Mouse (Mus musculus) E14TG2a.4 (cell line): ENCODE measurements around the gene Fbxo4.

Source experiments
- CTCF ChIP-seq: conservative IDR thresholded peaks from 2 replicates; pipeline ENCODE4 v1.5.1; 2014; ENCODE audit warnings: low read length
- NANOG ChIP-seq: IDR thresholded peaks from 2 replicates; pipeline ENCODE4 v1.6.1; 2014; ENCODE audit warnings: borderline replicate concordance, low read length, mixed read lengths
- POU5F1 ChIP-seq: IDR thresholded peaks from 2 replicates; pipeline ENCODE4 v1.6.1; 2014; ENCODE audit warnings: low read length, borderline replicate concordance

DNA sequence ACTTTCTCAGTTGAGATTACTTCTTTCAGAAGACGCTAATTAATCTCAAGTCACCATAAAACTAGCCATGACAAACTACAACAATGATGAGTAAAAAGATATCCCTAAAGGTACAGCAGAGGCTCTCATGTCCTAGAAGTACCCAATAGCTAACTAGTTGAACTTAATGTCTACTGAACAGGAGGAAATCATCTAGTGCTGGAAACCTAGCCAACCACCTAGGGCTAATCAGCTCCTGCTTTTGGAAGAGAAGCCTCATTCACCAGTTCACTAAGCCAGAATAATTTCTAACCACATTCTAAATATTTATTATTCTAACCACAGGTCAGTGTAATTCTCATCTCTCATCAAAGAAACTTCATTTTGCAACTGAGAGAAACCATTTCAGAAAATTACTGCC, 47.4 kb downstream of the Fbxo4 start:
- TF ChIP-seq CTCF = no peak
- TF ChIP-seq POU5F1 = no peak
- TF ChIP-seq NANOG = no peak
